Mouse (Mus musculus) CH12.LX (cell line): ENCODE data around the gene Pygm. TPM values are rescaled to one million over a fixed set of nuclear protein-coding genes. Genes with fewer than 3 reads are reported as not detected.

Experiments
- DNase-seq: peaks from one replicate; pipeline ENCODE4 v3.0.0-alpha.2; 2013; ENCODE audit errors: extremely low read depth
- H3K27ac ChIP-seq: 2 replicates; pipeline ENCODE4 v1.5.1; 2012; ENCODE audit warnings: low read depth, mild to moderate bottlenecking, control low read depth, moderate library complexity; ENCODE audit not compliant: insufficient read depth
- H3K27me3 ChIP-seq: replicated peaks from 2 replicates; pipeline ENCODE3; 2012; ENCODE audit warnings: inconsistent platforms
- H3K36me3 ChIP-seq, 2 experiments: replicated peaks in 1 of 2; 2 replicates each; pipeline versions ENCODE3 to v1.6.1; 2012; ENCODE audit warnings: inconsistent platforms in 1 of 2, low read length in 1 of 2, mild to moderate bottlenecking in 1 of 2, mixed read lengths in 1 of 2, moderate library complexity in 1 of 2; ENCODE audit not compliant: control insufficient read depth in 1 of 2, insufficient read depth in 1 of 2
- H3K4me1 ChIP-seq, 2 experiments: 2 replicates each; pipeline ENCODE4 v1.6.1; 2012; ENCODE audit warnings: inconsistent platforms in 1 of 2, moderate library complexity in 1 of 2; ENCODE audit not compliant: insufficient read depth in 2 of 2, control insufficient read depth in 1 of 2
- H3K4me2 ChIP-seq: 2 replicates; pipeline ENCODE4 v1.6.1; 2012; ENCODE audit warnings: low read depth, mild to moderate bottlenecking, control low read depth; ENCODE audit not compliant: poor library complexity, insufficient read depth, severe bottlenecking
- H3K4me3 ChIP-seq, 3 experiments: fragments of 150-350 bp in 1 of 3; sonication (generic) in 1 of 3; replicated peaks in 1 of 3; 2 replicates each; pipeline versions ENCODE3 to v1.5.1; 2011 to 2012; ENCODE audit warnings: low read depth in 2 of 3, low read length in 2 of 3, mild to moderate bottlenecking in 2 of 3, moderate library complexity in 2 of 3, control low read depth in 1 of 3, improper control_type of control experiment in 1 of 3, inconsistent platforms in 1 of 3, mixed read lengths in 1 of 3; ENCODE audit not compliant: poor library complexity in 1 of 3
- H3K79me2 ChIP-seq: replicated peaks from 2 replicates; pipeline ENCODE4 v1.6.1; 2012; ENCODE audit warnings: mild to moderate bottlenecking, moderate library complexity; ENCODE audit not compliant: control insufficient read depth, poor library complexity, insufficient read depth, severe bottlenecking; ENCODE audit errors: extremely low read depth
- H3K9ac ChIP-seq: 2 replicates; pipeline ENCODE4 v1.6.1; 2012; ENCODE audit warnings: low read depth, mild to moderate bottlenecking, control low read depth, moderate library complexity; ENCODE audit not compliant: insufficient read depth
- H3K9me3 ChIP-seq: replicated peaks from 2 replicates; pipeline ENCODE3; 2012; ENCODE audit warnings: low read length, inconsistent platforms, mixed read lengths
- CTCF ChIP-seq, 2 experiments: IDR thresholded peaks in 1 of 2; conservative IDR thresholded peaks in 1 of 2; 2 replicates each; pipeline ENCODE4 v1.5.1; 2011 to 2012; ENCODE audit warnings: low read depth in 2 of 2, low read length in 2 of 2, improper control_type of control experiment in 1 of 2, inconsistent platforms in 1 of 2, mild to moderate bottlenecking in 1 of 2, moderate library complexity in 1 of 2
- E2F4 ChIP-seq: IDR thresholded peaks from 2 replicates; pipeline ENCODE4 v1.6.1; 2011; ENCODE audit warnings: low read depth, low read length, improper control_type of control experiment; ENCODE audit not compliant: insufficient replicate concordance
- EP300 ChIP-seq: IDR thresholded peaks from 2 replicates; pipeline ENCODE4 v1.6.1; 2011; ENCODE audit warnings: low read length, improper control_type of control experiment
- IRF4 ChIP-seq: IDR thresholded peaks from 2 replicates; pipeline ENCODE4 v1.6.1; 2014; ENCODE audit warnings: low read depth, mild to moderate bottlenecking, inconsistent platforms, low read length, improper control_type of control experiment
- KAT2A ChIP-seq: IDR thresholded peaks from 2 replicates; pipeline ENCODE4 v1.6.1; 2012; ENCODE audit warnings: low read length, improper control_type of control experiment, inconsistent platforms; ENCODE audit not compliant: insufficient replicate concordance
- MEF2A ChIP-seq: IDR thresholded peaks from 2 replicates; pipeline ENCODE4 v1.6.1; 2014; ENCODE audit warnings: low read depth, mild to moderate bottlenecking, inconsistent platforms, low read length, improper control_type of control experiment, borderline replicate concordance
- MXI1 ChIP-seq: IDR thresholded peaks from 2 replicates; pipeline ENCODE4 v1.6.1; 2011; ENCODE audit warnings: mild to moderate bottlenecking, low read depth, low read length, improper control_type of control experiment
- POLR2A ChIP-seq: IDR thresholded peaks from 2 replicates; pipeline ENCODE4 v1.6.1; 2011; ENCODE audit warnings: low read depth, mild to moderate bottlenecking, improper control_type of control experiment, low read length
- RCOR1 ChIP-seq: conservative IDR thresholded peaks from 2 replicates; pipeline ENCODE4 v1.6.1; 2012; ENCODE audit warnings: low read depth, mild to moderate bottlenecking, inconsistent platforms, low read length, improper control_type of control experiment
- TBP ChIP-seq: conservative IDR thresholded peaks from 2 replicates; pipeline ENCODE4 v1.6.1; 2011; ENCODE audit warnings: low read depth, low read length, improper control_type of control experiment
- UBTF ChIP-seq: IDR thresholded peaks from 2 replicates; pipeline ENCODE4 v1.6.1; 2012; ENCODE audit warnings: low read depth, mild to moderate bottlenecking, inconsistent platforms, low read length, improper control_type of control experiment, moderate library complexity
- USF2 ChIP-seq: conservative IDR thresholded peaks from 2 replicates; pipeline ENCODE4 v1.6.1; 2011; ENCODE audit warnings: low read depth, low read length, improper control_type of control experiment
- ZKSCAN1 ChIP-seq: IDR thresholded peaks from 2 replicates; pipeline ENCODE4 v1.6.1; 2012; ENCODE audit warnings: low read depth, inconsistent platforms, low read length, improper control_type of control experiment, borderline replicate concordance
- dilution Hi-C: fragments of 300-500 bp; cut with MboI; formaldehyde crosslinking; loops from 2 replicates; pipeline ENCODE4 v1.14.3; 2020; ENCODE audit warnings: low sequenced_read_pairs; ENCODE audit not compliant: extremely low pct_unique_long_range_greater_than_20kb, extremely low pct_ligation_motif_present
- in situ Hi-C: fragments of 300-500 bp; cut with MboI; formaldehyde crosslinking; loops from 3 replicates; pipeline ENCODE4 v1.14.3; 2019; ENCODE audit warnings: low sequenced_read_pairs, low pct_ligation_motif_present, low pct_unique_long_range_greater_than_20kb, mixed read lengths
- polyA plus RNA-seq: library from polyadenylated mRNA; unstranded; fragments of >175 nt; gene quantifications from 2 replicates; pipeline ENCODE4 v1.2.1, GENCODE M21; 2012; ENCODE audit warnings: low read depth; ENCODE audit not compliant: insufficient read length
- total RNA-seq, 2 experiments: library from RNA; depleted of rRNA; stranded (reverse); fragments of 300-350 nt in 1 of 2; fragments of >200 nt in 1 of 2; gene quantifications; 2 replicates each; pipeline ENCODE4 v1.2.3; 2012 to 2014

Gene Pygm
- total and polyA plus RNA-seq, 3 experiments: 0.32 to 2.0 (median 0.47) TPM

DNA sequence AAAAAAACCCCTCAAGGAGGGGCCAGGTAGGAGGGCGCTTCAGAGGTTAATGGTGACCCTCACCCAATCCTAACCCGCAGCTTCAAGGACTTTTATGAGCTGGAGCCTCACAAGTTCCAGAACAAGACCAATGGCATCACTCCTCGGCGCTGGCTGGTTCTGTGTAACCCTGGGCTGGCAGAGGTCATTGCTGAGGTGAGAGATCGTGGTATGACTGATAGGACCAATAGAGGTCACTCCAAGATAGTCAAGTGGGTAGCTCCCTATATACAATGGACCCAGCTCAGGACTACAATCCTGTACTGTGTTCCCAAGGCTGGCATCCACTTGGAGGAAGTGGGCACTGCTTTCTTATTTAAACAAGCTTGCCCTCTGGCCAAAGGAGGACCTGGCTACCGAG, 6.1 kb downstream of the Pygm start:
- H3K27ac ChIP-seq: no peak overlapping the region
- H3K4me2 ChIP-seq: peak overlapping the region; percentile 34; the same call in 1 of the 2 replicates

DNA sequence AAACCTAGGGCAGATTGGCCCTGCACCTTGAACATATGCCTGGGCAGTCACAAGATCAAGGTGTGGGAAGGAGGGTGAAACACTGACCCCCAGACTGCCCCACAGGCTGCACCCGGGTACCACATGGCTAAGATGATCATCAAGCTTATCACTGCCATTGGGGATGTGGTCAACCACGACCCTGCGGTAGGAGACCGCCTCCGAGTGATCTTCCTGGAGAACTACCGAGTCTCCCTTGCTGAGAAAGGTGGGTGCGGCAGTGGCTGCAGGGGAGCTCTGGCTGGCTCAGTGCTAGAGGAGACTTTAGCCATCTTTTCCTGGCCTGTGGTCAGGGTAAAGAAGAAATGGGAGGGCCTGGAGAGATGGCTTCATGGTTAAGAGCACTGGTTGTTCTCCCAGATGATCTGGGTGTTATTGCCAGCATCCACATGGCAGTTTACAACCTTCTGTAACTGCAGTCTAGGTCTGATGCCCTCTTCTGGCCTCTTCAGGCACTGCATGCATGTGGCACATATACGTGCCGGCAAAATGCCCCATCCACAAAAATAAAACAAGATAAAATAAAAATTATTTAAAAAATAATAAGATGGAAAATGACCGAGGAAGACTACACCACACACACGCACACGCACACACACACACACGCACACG, 8.7 kb downstream of the Pygm start:
- TF ChIP-seq MEF2A: no peak
- no peak for TF ChIP-seq KAT2A
- TF ChIP-seq POLR2A: no peak
- no peak for TF ChIP-seq E2F4
- TF ChIP-seq EP300: no peak
- peak; percentile 23 to 39; a peak in 2 of 4 replicates for TF ChIP-seq CTCF (conservative IDR thresholded peaks at IDR 0.05 in 1 of 2, IDR thresholded peaks at IDR 0.05 in 1 of 2; ENCODE audit: low read depth in 2 of 2, low read length in 2 of 2)
- DNase-seq: no peak

More for the DNA sequence above, 6.1 kb downstream of the Pygm start:
- H3K4me1 ChIP-seq: peaks cover 0 to 9% of the 10 kb centered on the region in 2 experiments; a peak in 2 of 4 replicates
- in situ Hi-C loops: no loop called here
- H3K36me3 ChIP-seq: peaks cover 0 to 53% of the 10 kb centered on the region in 2 experiments
- TF ChIP-seq RCOR1 (no peak), IRF4 (no peak), TBP (no peak), USF2 (no peak)
- no peaks in the 10 kb centered on the region for H3K27me3 ChIP-seq
- no peak overlapping the region for H3K4me3 ChIP-seq
- no peaks in the 10 kb centered on the region for H3K79me2 ChIP-seq
- H3K9me3 ChIP-seq: no peaks in the 10 kb centered on the region
- dilution Hi-C loops: no loop called here
- H3K9ac ChIP-seq: peak overlapping the region; percentile 3; the same call in 1 of the 2 replicates
- DNase-seq: no peak

DNA sequence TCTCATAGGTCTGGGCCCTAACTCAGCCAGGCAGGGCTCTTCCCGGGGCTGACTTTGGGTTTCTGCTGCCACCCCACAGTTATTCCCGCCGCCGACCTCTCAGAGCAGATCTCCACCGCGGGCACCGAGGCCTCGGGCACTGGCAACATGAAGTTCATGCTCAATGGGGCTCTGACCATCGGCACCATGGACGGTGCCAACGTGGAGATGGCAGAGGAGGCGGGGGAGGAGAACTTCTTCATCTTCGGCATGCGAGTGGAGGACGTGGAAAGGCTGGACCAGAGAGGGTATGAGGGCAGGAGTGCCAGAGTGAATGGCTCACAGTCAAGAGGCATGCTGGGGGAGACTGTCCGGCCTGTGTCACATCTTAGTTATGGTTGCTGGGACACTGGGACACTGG, 9.4 kb downstream of the Pygm start:
- Histone ChIP-seq H3K36me3 (peaks cover 0 to 40% of the 10 kb centered on the region in 2 experiments), H3K4me1 (peaks cover 9 to 12% of the 10 kb centered on the region in 2 experiments), H3K27ac (no peak overlapping the region), H3K79me2 (no peaks in the 10 kb centered on the region), H3K27me3 (no peaks in the 10 kb centered on the region), H3K4me3 (no peak overlapping the region)
- TF ChIP-seq TBP: no peak
- no peak for TF ChIP-seq MXI1
- no peak for TF ChIP-seq ZKSCAN1
- TF ChIP-seq UBTF: no peak
- TF ChIP-seq, all 38 proteins: peak for 0
- no peak overlapping the region for H3K9ac ChIP-seq
- DNase-seq: no peak
- H3K9me3 ChIP-seq: no peaks in the 10 kb centered on the region
- H3K4me2 ChIP-seq: no peak overlapping the region
- in situ Hi-C loops (no loop called here), dilution Hi-C loops (no loop called here)

More for the DNA sequence above, 8.7 kb downstream of the Pygm start:
- no peaks in the 10 kb centered on the region for H3K79me2 ChIP-seq
- H3K4me3 ChIP-seq: no peak overlapping the region
- H3K36me3 ChIP-seq: peaks cover 0 to 44% of the 10 kb centered on the region in 2 experiments
- no peak overlapping the region for H3K4me2 ChIP-seq
- no peaks in the 10 kb centered on the region for H3K27me3 ChIP-seq
- H3K9me3 ChIP-seq: no peaks in the 10 kb centered on the region
- dilution Hi-C loops (no loop called here), in situ Hi-C loops (no loop called here)
- H3K9ac ChIP-seq: no peak overlapping the region
- H3K27ac ChIP-seq: no peak overlapping the region
- peaks cover 6 to 9% of the 10 kb centered on the region in 2 experiments for H3K4me1 ChIP-seq
